Mouse (Mus musculus) cerebellum, adult 2 months (tissue): ENCODE data around the gene Gab3.

Experiments
- CTCF ChIP-seq: fragments of 200-500 bp; IDR thresholded peaks from 2 replicates; pipeline ENCODE4 v1.5.1; 2011; ENCODE audit warnings: low read depth, mild to moderate bottlenecking, control low read depth, low read length, moderate library complexity, borderline replicate concordance; ENCODE audit not compliant: insufficient read depth
- POLR2A ChIP-seq: fragments of 200-500 bp; IDR thresholded peaks from 2 replicates; pipeline ENCODE4 v1.6.1; 2011; ENCODE audit warnings: low read length, control low read depth, borderline replicate concordance; ENCODE audit not compliant: insufficient read depth

- TF ChIP-seq POLR2A: no peak
- TF ChIP-seq CTCF: no peak
Measured at GRCm38 (mm10) chrX:75085654-75086053, 396 bp upstream of the Gab3 start.
